Mouse (Mus musculus) heart, postnatal 10 days (tissue): ENCODE measurements around the gene N4bp2l2. TPM values are rescaled to one million over a fixed set of nuclear protein-coding genes. Genes with fewer than 3 reads are reported as not detected.

Source experiments
- DNase-seq, 2 experiments: peaks; one replicate each; pipeline ENCODE4 v3.0.0; 2021
- intact Hi-C: fragments of 180-260 bp; cut with DNase I; formaldehyde crosslinking; loops from one replicate; pipeline ENCODE4 v1.15.1; 2025
- total RNA-seq, 2 experiments: library from RNA; stranded (reverse); gene quantifications; 2 replicates each; pipeline ENCODE4 v1.2.3; 2021

N4bp2l2 gene
- total RNA-seq, 2 experiments from 2014 or later, result 51.4 to 58.3 TPM

GRCm38 (mm10) chr5:150599301-150600294 is 66.4 kb downstream of the N4bp2l2 start:
- no peak for DNase-seq
- intact Hi-C loops, result no loop called here

GRCm38 (mm10) chr5:150598202-150599119 is 67.5 kb downstream of the N4bp2l2 start:
- no peak for DNase-seq
- intact Hi-C loops, result no loop called here

- intact Hi-C loops, result no loop called here
- no peak for DNase-seq
These were observed 68.9 kb downstream of the N4bp2l2 start, which contains the start of gene N4bp2l1 for GRCm38 (mm10) chr5:150597088-150597487. TSS of gene N4bp2l1 (minus strand) at chr5:150597188.

DNA sequence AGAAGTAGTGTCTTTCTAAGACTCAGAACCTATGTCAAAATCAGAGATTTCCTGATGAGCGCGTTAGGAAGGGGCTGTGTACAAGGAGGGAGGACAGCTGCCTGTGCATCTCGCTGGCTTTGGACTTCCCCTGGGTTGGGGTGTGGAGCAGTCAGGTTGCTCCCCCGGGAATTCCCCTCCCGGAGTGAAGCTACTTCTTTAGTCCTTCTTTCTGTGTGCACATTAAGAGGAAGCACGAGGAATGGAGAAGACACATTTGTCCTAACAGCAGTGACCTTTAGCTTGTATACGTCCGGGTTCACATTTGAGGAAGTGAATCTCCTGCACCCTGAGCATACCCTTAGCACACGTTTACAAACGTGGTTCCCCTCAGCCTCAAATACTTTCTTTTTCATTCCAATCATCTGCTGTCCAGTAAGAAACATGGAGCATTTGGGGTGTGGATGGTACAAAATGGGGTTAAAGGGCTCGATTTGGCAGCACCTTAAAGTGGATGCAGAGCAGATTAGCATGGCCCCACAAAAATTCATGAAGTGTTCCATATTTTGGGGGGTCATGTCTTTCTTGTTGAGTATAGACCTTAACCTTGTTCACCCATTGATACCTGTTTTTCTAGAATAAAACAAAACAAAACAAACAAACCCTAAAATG is 70.5 kb downstream of the N4bp2l2 start:
- intact Hi-C loops, result no loop called here
- DNase-seq, result peak in 1 of 2 experiments; percentile 18

GRCm38 (mm10) chr5:150594649-150595339 is 71.2 kb downstream of the N4bp2l2 start:
- intact Hi-C loops, result loop anchor here (5.0 kb wide), 1 partner anchor 68 kb away; no protein-coding TSS in a partner anchor
- peak in 1 of 2 experiments; percentile 41 for DNase-seq

DNA sequence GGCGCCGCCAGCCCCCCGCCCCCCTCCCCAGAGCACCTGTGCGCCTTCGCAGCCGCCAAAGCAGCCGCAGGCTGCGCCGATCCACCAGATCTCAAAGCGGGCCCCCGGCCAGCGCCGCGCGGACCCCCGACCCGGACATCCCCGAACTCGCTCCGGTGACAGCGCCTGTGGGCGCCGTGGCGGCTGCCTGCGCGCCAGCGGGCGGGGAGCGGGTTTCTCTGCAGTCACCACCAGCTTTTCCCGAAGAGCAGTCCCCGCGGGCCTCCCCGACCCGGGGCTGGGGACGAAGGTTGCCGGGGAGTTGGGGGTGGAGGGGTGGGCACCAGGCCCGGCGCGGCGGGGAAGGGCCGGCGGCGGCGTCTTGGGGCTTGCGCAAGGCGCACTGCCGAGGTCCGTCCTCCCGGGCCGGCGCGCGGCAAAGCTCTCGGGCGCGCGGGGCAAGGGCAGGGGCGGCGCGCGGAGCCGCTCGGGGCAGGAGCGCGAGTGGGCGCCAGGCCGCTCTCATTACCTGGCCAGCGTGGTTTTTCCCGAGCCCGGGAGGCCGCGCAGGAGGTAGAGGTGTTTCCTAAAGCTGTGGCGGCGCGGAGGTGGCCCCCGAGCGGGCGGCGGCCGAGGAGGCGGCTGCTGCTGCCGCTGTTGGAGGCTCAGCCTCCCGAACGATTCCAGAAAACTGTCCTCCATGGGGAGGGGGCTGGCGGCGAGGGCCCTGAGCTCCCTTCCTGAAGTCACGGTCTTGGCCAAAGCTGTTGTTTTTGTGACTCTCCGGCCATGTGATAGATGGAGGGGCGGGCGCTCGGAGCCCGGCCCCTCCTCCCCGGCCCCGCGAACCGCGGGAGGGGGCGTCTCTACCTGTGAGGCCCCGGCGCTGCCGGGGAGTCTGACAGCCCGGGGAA is 72.0 kb downstream of the N4bp2l2 start:
- intact Hi-C loops, result loop anchor here (5.0 kb wide), 1 partner anchor 68 kb away; no protein-coding TSS in a partner anchor
- DNase-seq, result peak; percentile 50 to 61

DNA sequence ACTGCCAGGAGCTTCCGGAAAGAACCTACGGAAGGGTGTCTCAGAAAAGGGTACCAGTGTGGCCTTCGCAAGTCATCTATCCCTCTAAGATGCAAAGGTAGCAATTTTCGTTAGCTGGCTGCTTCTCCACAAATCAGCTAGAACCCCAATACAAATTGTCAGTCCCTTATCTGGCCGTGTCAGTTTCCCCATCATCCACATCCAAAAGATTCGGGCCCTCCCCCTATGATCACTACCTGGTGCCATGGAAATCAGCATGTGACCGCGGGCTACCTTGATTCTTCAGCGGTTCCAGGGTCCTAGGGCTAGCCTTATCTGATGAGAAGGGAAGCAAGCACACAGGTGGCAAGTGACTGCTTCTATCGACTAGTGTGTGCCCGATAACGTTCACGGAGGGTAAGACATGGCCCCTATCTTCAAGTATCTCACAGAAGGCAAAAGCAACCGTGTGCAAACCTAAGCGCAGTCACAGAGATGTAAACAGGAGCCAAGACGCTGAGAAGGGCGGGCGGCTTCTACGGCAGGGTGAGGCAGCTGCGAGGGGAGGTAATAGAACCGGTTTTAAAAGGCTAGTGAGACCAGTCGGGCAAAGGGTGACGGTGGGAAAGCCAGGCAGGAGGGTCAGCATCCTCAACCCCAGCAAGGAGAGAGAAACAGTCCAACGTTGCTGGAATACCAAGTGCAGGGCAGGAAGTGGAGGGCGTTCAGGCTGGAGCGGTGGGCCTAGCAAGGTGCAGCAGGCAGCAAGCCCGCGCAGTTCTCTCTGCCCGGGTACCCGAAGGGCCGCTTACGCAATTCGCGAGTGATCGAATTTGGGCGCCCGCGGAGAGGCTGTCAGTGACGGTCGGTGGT is 72.9 kb downstream of the N4bp2l2 start:
- DNase-seq, result peak; percentile 22 to 24

GRCm38 (mm10) chr5:150592186-150592903 is 73.6 kb downstream of the N4bp2l2 start:
- DNase-seq, result no peak
- intact Hi-C loops, result loop anchor here (5.0 kb wide), 1 partner anchor 70 kb away; no protein-coding TSS in a partner anchor

More for the DNA sequence above, 72.9 kb downstream of the N4bp2l2 start:
- intact Hi-C loops, result loop anchor here (5.0 kb wide), 1 partner anchor 69 kb away; no protein-coding TSS in a partner anchor

DNA sequence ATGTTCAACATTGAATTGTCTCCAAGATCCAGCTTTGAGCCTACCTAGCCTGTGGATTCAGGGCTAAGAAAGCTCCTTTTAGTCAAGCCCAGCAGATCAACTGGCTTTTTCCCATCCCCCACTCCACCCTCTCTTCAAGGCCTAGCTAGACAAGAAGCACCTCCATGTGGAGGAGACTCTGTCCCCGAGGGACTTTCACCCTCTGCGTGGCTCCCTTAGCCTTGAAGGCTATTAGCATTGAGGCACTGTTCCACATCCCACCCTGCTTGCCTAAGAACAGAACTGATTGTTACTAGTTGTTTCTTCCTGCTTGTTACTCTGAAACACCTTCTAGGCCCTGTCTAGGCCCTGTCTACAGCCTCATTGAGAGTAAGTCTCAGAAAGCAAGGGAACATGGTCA is 76.0 kb downstream of the N4bp2l2 start:
- no peak for DNase-seq
- intact Hi-C loops, result loop anchor here (5.0 kb wide), 1 partner anchor 72 kb away; no protein-coding TSS in a partner anchor

DNA sequence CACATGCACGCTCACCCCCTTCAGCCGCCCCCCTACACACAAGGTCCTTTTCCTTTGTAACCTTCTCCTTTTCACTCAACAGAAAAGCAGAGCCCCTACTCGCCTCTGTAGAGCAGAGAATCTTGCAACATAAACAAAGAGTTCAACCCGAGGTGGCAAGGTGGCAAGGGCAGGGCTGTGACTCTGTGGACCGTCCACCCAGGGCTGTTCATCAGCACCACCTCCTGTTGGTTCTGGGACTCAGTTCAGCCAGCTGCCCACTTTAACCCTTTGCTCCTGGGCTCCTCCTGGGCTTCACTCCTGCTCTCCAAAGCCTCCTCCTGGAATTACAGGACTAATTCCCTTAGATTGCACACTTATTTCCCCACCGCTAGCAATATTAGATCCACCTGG is 81.7 kb downstream of the N4bp2l2 start:
- intact Hi-C loops, result no loop called here
- no peak for DNase-seq

GRCm38 (mm10) chr5:150583622-150584336 is 82.2 kb downstream of the N4bp2l2 start:
- DNase-seq, result peak; percentile 50 to 58
- intact Hi-C loops, result no loop called here

DNA sequence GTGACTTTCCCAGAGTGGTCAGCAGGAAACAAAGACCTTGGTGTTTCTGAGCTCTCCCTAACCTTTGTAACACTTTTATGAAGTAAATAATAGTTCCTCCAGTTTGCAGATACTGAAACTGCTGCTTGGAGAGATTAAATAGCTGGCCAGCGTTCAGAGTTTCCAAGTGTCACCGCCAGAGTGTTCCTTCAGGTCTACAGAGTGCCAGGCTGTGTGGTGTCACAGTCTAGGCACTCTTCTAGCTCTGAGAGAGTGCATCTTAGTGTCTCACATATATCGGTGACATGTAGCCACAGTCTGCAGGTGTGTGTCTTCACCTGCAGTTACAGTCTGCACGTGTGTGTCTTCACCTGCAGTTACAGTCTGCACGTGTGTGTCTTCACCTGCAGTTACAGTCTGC is 82.8 kb downstream of the N4bp2l2 start:
- intact Hi-C loops, result no loop called here

GRCm38 (mm10) chr5:150581180-150581579 is 84.8 kb downstream of the N4bp2l2 start:
- no peak for DNase-seq

More for the DNA sequence above, 82.8 kb downstream of the N4bp2l2 start:
- DNase-seq, result no peak

DNA sequence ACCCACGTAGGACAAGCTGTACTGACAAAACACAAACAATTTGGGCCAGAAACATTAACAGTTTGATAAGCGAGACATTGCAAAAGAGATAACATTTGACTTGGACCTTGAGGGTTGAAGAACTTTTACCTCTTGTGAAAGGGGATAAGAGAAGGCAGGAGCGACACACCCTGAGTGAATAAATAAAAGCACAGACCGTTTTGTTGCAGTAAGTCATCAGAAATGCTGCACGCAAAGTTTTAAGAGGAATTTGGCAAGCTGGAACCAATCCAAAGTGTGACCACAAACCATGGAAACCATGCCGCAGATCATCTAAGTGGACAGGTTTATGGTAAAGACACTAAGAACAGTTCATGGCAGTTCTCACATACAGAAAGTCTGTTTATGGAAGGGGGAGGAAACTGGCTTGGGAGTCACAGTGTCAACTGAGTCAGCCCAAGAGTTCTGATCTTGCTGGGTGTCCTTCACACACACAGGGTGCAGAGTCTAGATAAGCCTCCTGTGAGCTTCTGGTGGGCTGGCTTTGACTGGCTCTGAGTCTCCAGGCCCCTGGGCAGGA is 87.3 kb downstream of the N4bp2l2 start:
- DNase-seq, result no peak
- intact Hi-C loops, result no loop called here

More at GRCm38 (mm10) chr5:150581180-150581579, 84.8 kb downstream of the N4bp2l2 start:
- intact Hi-C loops, result no loop called here

DNA sequence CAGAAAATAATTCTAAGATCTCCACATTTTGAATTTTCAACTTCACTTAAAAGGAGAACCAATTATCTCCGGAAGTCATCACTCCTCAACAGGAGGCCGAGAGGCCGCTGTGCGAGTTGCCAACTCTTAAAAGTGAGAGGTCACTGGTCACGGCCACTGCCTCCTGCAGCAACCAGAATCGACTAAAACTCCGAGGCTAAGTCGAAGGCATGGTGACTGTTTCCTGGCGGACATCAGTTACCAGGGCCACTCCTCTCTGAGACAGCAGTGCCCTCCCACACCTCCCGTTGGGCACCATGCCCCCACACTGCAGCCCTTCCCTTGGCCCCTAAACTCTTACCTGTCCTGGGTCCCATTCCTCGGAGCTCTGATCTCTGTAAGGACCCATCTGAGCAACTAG is 89.2 kb downstream of the N4bp2l2 start:
- intact Hi-C loops, result no loop called here

DNA sequence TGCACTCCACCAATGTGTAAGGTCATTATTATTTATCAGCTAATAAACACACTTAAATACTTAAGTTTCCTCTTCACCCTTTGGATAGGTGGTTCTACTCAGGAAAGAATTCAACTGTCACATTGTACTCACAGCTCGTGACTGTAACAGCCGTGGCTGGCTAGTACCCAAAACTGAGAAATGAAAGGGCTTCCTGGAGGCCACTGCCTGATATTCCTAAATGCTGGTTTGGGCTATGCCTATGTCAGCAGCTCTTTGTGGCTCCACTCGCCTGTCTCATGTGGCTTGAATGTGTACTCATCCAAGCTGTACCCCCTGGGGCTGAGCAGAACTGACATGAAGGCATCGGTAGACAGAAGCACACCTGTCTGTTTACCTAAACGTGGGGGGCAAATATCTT is 91.1 kb downstream of the N4bp2l2 start:
- DNase-seq, result no peak
- intact Hi-C loops, result no loop called here

More for the DNA sequence above, 89.2 kb downstream of the N4bp2l2 start:
- no peak for DNase-seq
